Mouse (Mus musculus) cerebellum, adult (tissue): ENCODE results near the gene Ccdc171.
"Not testable (repeated sequence)": the region's sequence is repeated elsewhere in the genome, so short reads cannot be mapped to it uniquely, and the experiment has no call there.

Experiments
- ATAC-seq: cut with Nextera tagmentation; 2 replicates; pipeline ENCODE4 v1.9.2; 2017; ENCODE audit warnings: mild to moderate bottlenecking, moderate library complexity, mixed read lengths; ENCODE audit not compliant: insufficient number of reproducible peaks, low FRiP score, low TSS enrichment

Ccdc171 gene

GRCm38 (mm10) chr4:83524843-83525689 is at the start of gene Ccdc171:
TSS of gene Ccdc171 (plus strand) at chr4:83525545.
- ATAC-seq = peak; percentile 93

GRCm38 (mm10) chr4:83485250-83485649 is 40.1 kb upstream of the Ccdc171 start:
- ATAC-seq = no peak

- ATAC-seq = peak; percentile 75
These were observed 39.6 kb upstream of the Ccdc171 start for GRCm38 (mm10) chr4:83485735-83486116.

- ATAC-seq = peak; percentile 92
These were observed 39.0 kb upstream of the Ccdc171 start, which contains the start of gene Psip1 for GRCm38 (mm10) chr4:83486117-83486901. TSS of gene Psip1 (minus strand) at chr4:83486459.

GRCm38 (mm10) chr4:83489121-83489520 is 36.2 kb upstream of the Ccdc171 start:
- ATAC-seq = no peak

- no peak for ATAC-seq
These were observed 32.2 kb upstream of the Ccdc171 start for GRCm38 (mm10) chr4:83493112-83493511.

GRCm38 (mm10) chr4:83497013-83497412 is 28.3 kb upstream of the Ccdc171 start:
- ATAC-seq = not testable (repeated sequence)

GRCm38 (mm10) chr4:83500154-83501036 is 24.9 kb upstream of the Ccdc171 start:
- ATAC-seq = no peak

GRCm38 (mm10) chr4:83501037-83501430 is 24.3 kb upstream of the Ccdc171 start:
- no peak for ATAC-seq

- ATAC-seq = no peak
These were observed 15.7 kb upstream of the Ccdc171 start for GRCm38 (mm10) chr4:83509600-83509999.

- ATAC-seq = no peak
These were observed 14.3 kb upstream of the Ccdc171 start for GRCm38 (mm10) chr4:83511083-83511482.

GRCm38 (mm10) chr4:83512217-83512616 is 13.1 kb upstream of the Ccdc171 start:
- no peak for ATAC-seq

GRCm38 (mm10) chr4:83512644-83513043 is 12.7 kb upstream of the Ccdc171 start:
- ATAC-seq = no peak

- no peak for ATAC-seq
These were observed 11.2 kb upstream of the Ccdc171 start for GRCm38 (mm10) chr4:83514183-83514582.

GRCm38 (mm10) chr4:83514976-83515669 is 10.2 kb upstream of the Ccdc171 start:
- ATAC-seq = no peak

- not testable (repeated sequence) for ATAC-seq
These were observed 9.2 kb upstream of the Ccdc171 start for GRCm38 (mm10) chr4:83516144-83516543.

GRCm38 (mm10) chr4:83519148-83519547 is 6.2 kb upstream of the Ccdc171 start:
- ATAC-seq = no peak

GRCm38 (mm10) chr4:83519807-83520206 is 5.5 kb upstream of the Ccdc171 start:
- ATAC-seq = no peak

- ATAC-seq = no peak
These were observed 5.0 kb upstream of the Ccdc171 start for GRCm38 (mm10) chr4:83520308-83520707.

GRCm38 (mm10) chr4:83522066-83522465 is 3.3 kb upstream of the Ccdc171 start:
- ATAC-seq = no peak
